Mouse (Mus musculus): ENCODE results near the gene Tyw1. TPM values are rescaled to one million over a fixed set of nuclear protein-coding genes. Genes with fewer than 3 reads are reported as not detected.

Tyw1 gene
- polyA plus RNA-seq, 1 experiment from 2014 or later = 21.0 TPM

DNA sequence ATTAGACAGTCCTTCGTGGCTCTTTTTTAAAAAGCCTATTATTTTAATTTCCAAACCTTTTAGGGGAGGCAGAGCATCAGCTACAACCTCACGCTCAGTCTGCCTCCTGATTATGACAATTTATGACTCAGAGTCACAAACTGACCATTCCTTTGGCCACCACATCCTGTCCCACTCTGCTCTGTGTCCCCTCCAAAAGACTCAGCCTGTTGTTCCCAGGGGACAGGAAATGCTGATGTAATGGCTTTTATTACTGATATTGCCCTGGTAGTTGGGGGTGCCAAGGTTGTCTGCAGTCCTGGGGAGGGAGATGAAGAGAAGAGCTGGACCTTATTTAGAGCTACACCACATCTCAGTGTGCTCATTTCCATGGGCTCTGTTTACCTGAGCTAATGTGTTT lies 90.5 kb downstream of the Tyw1 start:
- no peak for ATAC-seq (ENCODE audit: low FRiP score)
- no peak overlapping the region for H3K9ac ChIP-seq (replicated peaks)
- no peak overlapping the region for H3K27ac ChIP-seq (replicated peaks)
- no peaks in the 10 kb centered on the region for H3K27me3 ChIP-seq (replicated peaks)
- H3K4me2 ChIP-seq = no peak overlapping the region
- no peaks in the 10 kb centered on the region; the same call in 1 of the 2 replicates for H3K9me3 ChIP-seq (replicated peaks)
- H3K4me3 ChIP-seq (replicated peaks) = no peak overlapping the region
- H3K36me3 ChIP-seq = peaks cover 10% of the 10 kb centered on the region; the same call in 1 of the 2 replicates
- 66% methylated on average over 2 of the region's 2 CpGs for WGBS
- no peaks in the 10 kb centered on the region for H3K4me1 ChIP-seq

GRCm38 (mm10) chr5:130355223-130355622 lies 99.8 kb downstream of the Tyw1 start:
- WGBS = 60% methylated on average over 7 of the region's 7 CpGs

DNA sequence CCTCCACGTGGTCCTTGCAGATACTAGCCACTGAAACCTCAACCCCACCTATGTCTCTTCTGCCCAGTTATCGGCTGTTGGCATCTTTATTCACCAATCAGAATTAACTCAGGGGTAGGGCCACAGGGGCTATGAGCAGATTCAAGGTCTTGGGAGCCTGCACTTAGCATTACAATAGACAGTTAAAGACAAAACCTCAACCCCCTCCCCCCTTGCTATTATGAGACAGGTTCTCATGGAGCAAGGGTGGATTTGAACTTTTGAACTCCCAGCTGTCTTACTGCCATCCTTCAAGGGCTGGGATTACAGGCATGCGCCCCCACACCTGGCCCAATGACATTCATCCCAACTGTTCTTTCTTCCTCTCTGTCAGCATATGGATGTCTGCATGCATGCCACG lies 107.7 kb downstream of the Tyw1 start:
- no peak overlapping the region for H3K4me3 ChIP-seq (replicated peaks)
- no peaks in the 10 kb centered on the region for H3K27me3 ChIP-seq (replicated peaks)
- H3K9me3 ChIP-seq (replicated peaks) = no peaks in the 10 kb centered on the region
- no peaks in the 10 kb centered on the region for H3K36me3 ChIP-seq
- no peaks in the 10 kb centered on the region for H3K4me1 ChIP-seq
- H3K27ac ChIP-seq (replicated peaks) = no peak overlapping the region
- no peak overlapping the region for H3K4me2 ChIP-seq
- 51% methylated on average over 4 of the region's 4 CpGs for WGBS
- ATAC-seq (ENCODE audit: low FRiP score) = no peak
- H3K9ac ChIP-seq (replicated peaks) = no peak overlapping the region

More at GRCm38 (mm10) chr5:130355223-130355622, 99.8 kb downstream of the Tyw1 start:
- H3K4me1 ChIP-seq = no peaks in the 10 kb centered on the region
- H3K27me3 ChIP-seq (replicated peaks) = no peaks in the 10 kb centered on the region
- H3K36me3 ChIP-seq = no peaks in the 10 kb centered on the region
- no peak for ATAC-seq (ENCODE audit: low FRiP score)
- H3K4me3 ChIP-seq (replicated peaks) = no peak overlapping the region
- no peaks in the 10 kb centered on the region for H3K9me3 ChIP-seq (replicated peaks)
- no peak overlapping the region for H3K9ac ChIP-seq (replicated peaks)
- H3K4me2 ChIP-seq = no peak overlapping the region
- no peak overlapping the region for H3K27ac ChIP-seq (replicated peaks)

DNA sequence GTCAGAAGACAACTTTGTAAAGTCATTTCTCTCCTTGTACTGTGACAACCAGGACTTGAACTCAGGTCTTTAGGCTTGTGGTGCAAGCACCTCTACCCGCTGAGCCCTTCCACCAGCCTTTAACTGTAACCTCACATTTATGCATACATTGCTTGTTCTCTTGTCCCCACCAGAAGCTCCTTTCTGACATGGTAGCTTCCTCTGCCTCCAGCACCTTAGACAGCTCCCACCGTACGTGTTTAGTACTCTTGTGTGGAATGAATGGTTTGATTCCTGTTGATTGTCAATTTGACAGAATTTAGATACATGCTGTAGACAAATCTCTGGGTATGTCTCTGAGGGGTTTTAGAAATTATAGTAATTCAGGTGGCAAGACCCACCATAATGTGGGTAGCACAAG lies 108.4 kb downstream of the Tyw1 start:
- Histone ChIP-seq H3K27me3 (replicated peaks) (no peaks in the 10 kb centered on the region), H3K4me1 (no peaks in the 10 kb centered on the region), H3K36me3 (no peaks in the 10 kb centered on the region), H3K27ac (replicated peaks) (no peak overlapping the region), H3K9ac (replicated peaks) (no peak overlapping the region), H3K4me2 (no peak overlapping the region), H3K9me3 (replicated peaks) (no peaks in the 10 kb centered on the region), H3K4me3 (replicated peaks) (no peak overlapping the region)
- no peak for ATAC-seq (ENCODE audit: low FRiP score)
- 67% methylated on average over 3 of the region's 3 CpGs for WGBS

DNA sequence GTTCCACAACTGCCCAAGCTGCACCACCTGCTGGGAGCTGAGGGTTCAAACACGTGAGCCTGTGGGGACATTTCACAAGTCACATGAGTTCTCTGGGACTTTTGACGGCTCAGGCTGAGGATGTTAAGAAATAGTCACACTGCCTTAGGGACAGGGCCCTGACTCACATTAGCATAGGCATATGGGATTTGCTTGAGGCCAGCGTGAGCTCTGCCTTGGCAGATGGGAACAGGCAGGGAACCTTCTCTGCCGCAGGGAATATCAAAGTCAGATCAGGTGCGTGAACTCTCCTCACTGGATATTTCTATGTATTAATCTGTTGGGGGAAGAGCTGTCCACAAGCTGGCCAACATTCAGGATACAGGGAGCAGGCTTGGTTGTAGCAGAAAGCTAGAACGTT lies 112.8 kb downstream of the Tyw1 start:
- Histone ChIP-seq H3K4me1 (no peaks in the 10 kb centered on the region), H3K36me3 (no peaks in the 10 kb centered on the region), H3K9ac (replicated peaks) (no peak overlapping the region), H3K27me3 (replicated peaks) (no peaks in the 10 kb centered on the region), H3K4me3 (replicated peaks) (no peak overlapping the region), H3K4me2 (no peak overlapping the region), H3K9me3 (replicated peaks) (no peaks in the 10 kb centered on the region), H3K27ac (replicated peaks) (no peak overlapping the region)
- ATAC-seq (ENCODE audit: low FRiP score) = no peak
- WGBS = 80% methylated on average over 6 of the region's 6 CpGs

- H3K4me1 ChIP-seq = no peaks in the 10 kb centered on the region
- H3K9ac ChIP-seq (replicated peaks) = no peak within 1 kb of the TSS
- ATAC-seq (ENCODE audit: low FRiP score) = no peak
- no peaks in the 10 kb centered on the region for H3K9me3 ChIP-seq (replicated peaks)
- no peak within 1 kb of the TSS for H3K27ac ChIP-seq (replicated peaks)
- H3K4me3 ChIP-seq (replicated peaks) = no peak within 1 kb of the TSS
- WGBS = 72% methylated on average over 11 of the region's 11 CpGs
- H3K36me3 ChIP-seq = no peaks in the 10 kb centered on the region
- no peak within 1 kb of the TSS for H3K4me2 ChIP-seq
- no peaks in the 10 kb centered on the region for H3K27me3 ChIP-seq (replicated peaks)
Measured at GRCm38 (mm10) chr5:130369237-130369636, 113.8 kb downstream of the Tyw1 start, which contains the start of gene Caln1. TSS of gene Caln1 (plus strand) at chr5:130369455.

DNA sequence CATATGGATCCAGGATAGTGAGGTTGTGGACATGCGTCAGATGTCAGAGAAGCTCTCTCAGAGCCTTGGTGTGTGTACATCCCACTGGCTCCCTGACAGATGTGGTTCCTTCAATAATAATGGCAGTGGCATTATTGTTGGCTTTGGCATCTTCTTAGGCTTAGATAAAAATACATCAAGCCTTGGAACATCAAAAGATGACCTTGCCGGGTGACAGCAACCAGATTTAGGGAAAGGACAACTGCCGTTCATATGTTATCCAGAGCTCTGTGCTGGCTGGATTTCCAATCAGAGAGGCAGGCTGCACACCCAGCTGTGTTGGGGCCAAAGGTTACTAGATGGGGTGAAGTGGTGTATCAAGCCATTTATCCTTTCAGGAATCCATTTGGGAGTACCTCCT lies 120.0 kb downstream of the Tyw1 start:
- H3K27ac ChIP-seq (replicated peaks) = no peak overlapping the region
- no peaks in the 10 kb centered on the region for H3K36me3 ChIP-seq
- no peak overlapping the region for H3K4me2 ChIP-seq
- H3K9me3 ChIP-seq (replicated peaks) = no peaks in the 10 kb centered on the region
- no peaks in the 10 kb centered on the region for H3K27me3 ChIP-seq (replicated peaks)
- no peak for ATAC-seq (ENCODE audit: low FRiP score)
- H3K4me1 ChIP-seq = no peaks in the 10 kb centered on the region
- WGBS = 95% methylated on average over 3 of the region's 3 CpGs
- no peak overlapping the region for H3K4me3 ChIP-seq (replicated peaks)
- H3K9ac ChIP-seq (replicated peaks) = no peak overlapping the region

DNA sequence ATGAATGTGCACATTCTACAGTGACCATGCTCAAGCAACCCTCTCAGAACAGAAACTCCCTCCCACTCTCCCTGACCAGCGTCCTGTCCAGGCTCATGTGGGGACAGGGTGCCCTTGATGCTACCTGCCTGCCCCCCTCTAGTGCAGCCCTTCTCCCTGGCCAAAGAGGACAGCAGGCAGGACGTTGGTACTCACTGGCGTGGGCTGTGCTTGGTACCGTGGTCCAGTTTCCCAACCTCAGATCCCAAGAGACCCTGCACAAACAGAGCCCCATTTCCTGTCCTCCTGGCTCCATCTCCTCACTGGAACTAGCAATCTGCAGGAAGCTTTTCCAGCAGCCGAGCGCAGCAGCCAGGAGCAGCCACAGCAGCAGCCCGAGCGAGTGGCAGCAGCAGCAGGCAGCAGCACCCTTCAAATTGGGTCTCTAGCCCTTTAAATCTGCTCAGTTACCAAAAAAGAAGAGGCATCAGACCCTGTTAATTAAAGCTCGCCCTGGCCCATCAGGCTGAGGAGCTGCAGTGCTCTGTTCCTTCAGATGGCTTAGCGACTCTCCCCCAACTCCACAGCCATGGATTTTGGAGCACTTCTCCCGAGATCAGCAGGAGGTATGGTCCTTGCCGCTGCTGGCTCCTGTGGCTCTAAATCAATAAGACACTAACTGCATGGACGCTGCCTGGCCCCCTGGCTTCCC lies 128.9 kb downstream of the Tyw1 start, which contains the start of gene A330070K13Rik:
Gene A330070K13Rik, minus strand, starts transcription at position 410 of the 691 bp plus-strand sequence.
- Histone ChIP-seq H3K4me2 (peak within 1 kb of the TSS; percentile 53), H3K9ac (replicated peaks) (peak within 1 kb of the TSS; percentile 5; the same call in 1 of the 2 replicates), H3K4me3 (replicated peaks) (peak within 1 kb of the TSS; percentile 20), H3K27ac (replicated peaks) (no peak within 1 kb of the TSS), H3K4me1 (peaks cover 12% of the 10 kb centered on the region), H3K27me3 (replicated peaks) (no peaks in the 10 kb centered on the region), H3K36me3 (no peaks in the 10 kb centered on the region), H3K9me3 (replicated peaks) (no peaks in the 10 kb centered on the region)
- 18% methylated on average over 13 of the region's 13 CpGs for WGBS
- ATAC-seq (ENCODE audit: low FRiP score) = no peak

DNA sequence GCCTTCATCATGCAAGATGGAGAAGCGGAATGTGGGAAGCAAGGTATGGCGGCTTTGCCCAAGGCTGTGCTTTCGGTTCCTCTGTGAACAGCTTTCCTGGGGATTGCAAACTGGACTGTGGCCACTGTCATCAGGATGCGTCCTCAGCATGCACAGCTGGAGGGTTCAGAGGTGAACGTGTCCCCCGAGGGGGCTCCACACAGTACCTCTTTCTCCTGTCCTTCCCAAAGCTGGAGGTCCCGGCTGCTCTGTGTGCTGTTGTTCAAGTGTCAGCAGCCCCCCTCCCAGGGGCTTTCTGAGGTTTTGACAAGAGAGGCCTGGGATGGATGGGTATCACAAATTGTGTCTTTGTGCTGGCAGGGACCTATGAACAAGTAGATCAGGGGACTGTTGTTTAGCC lies 131.0 kb downstream of the Tyw1 start:
- no peak overlapping the region for H3K4me3 ChIP-seq (replicated peaks)
- no peak overlapping the region for H3K27ac ChIP-seq (replicated peaks)
- H3K9me3 ChIP-seq (replicated peaks) = no peaks in the 10 kb centered on the region
- H3K4me1 ChIP-seq = peaks cover 12% of the 10 kb centered on the region
- H3K9ac ChIP-seq (replicated peaks) = no peak overlapping the region
- 68% methylated on average over 7 of the region's 7 CpGs for WGBS
- no peak for ATAC-seq (ENCODE audit: low FRiP score)
- H3K4me2 ChIP-seq = no peak overlapping the region
- H3K27me3 ChIP-seq (replicated peaks) = no peaks in the 10 kb centered on the region
- H3K36me3 ChIP-seq = no peaks in the 10 kb centered on the region

Other genes with a start within 250 kb of the Tyw1 start
- 38.7 and 46.2 TPM in 2 replicates for gene Asl, start 226.4 kb upstream of the Tyw1 start, polyA plus RNA-seq (2015; fragmentation: Nextera tagmentation; extraction: Ambion mirVana)
- gene Crcp, start 226.3 kb upstream of the Tyw1 start, polyA plus RNA-seq (2015; fragmentation: Nextera tagmentation; extraction: Ambion mirVana) = 73.4 and 80.4 TPM in 2 replicates
- 58.8 and 59.2 TPM in 2 replicates for gene Tpst1, start 182.3 kb upstream of the Tyw1 start, polyA plus RNA-seq (2015; fragmentation: Nextera tagmentation; extraction: Ambion mirVana)
- gene Kctd7, start 110.8 kb upstream of the Tyw1 start, polyA plus RNA-seq (2015; fragmentation: Nextera tagmentation; extraction: Ambion mirVana) = 14.9 and 16.4 TPM in 2 replicates
- gene Rabgef1, start 83.8 kb upstream of the Tyw1 start, polyA plus RNA-seq (2015; fragmentation: Nextera tagmentation; extraction: Ambion mirVana) = 38.9 and 42.0 TPM in 2 replicates
- gene Tmem248, start 38.5 kb upstream of the Tyw1 start, polyA plus RNA-seq (2015; fragmentation: Nextera tagmentation; extraction: Ambion mirVana) = 24.7 and 27.5 TPM in 2 replicates
- gene Sbds, start 89 bp upstream of the Tyw1 start, polyA plus RNA-seq (2015; fragmentation: Nextera tagmentation; extraction: Ambion mirVana) = 60.6 and 64.6 TPM in 2 replicates
- 42.5 and 51.0 TPM in 2 replicates for gene Caln1, start 113.8 kb downstream of the Tyw1 start, polyA plus RNA-seq (2015; fragmentation: Nextera tagmentation; extraction: Ambion mirVana)
- 0.26 and 0.45 TPM in 2 replicates for gene A330070K13Rik, start 129.0 kb downstream of the Tyw1 start, polyA plus RNA-seq (2015; fragmentation: Nextera tagmentation; extraction: Ambion mirVana)

All from neural tube, embryonic 15.5 days (tissue).